Mouse (Mus musculus): Measurements from ENCODE around the gene Casp3. TPM values are rescaled to one million over a fixed set of nuclear protein-coding genes. Genes with fewer than 3 reads are reported as not detected.
"Not testable (repeated sequence)": the region's sequence is repeated elsewhere in the genome, so short reads cannot be mapped to it uniquely, and the experiment has no call there.

Casp3 gene
- total RNA-seq (2014; fragmentation: Nextera tagmentation): 31.1 and 33.6 TPM in 2 replicates
- 54.1 and 64.2 TPM in 2 replicates for total RNA-seq (2017)

- peak; percentile 78 for ATAC-seq (replicated peaks; ENCODE audit: poor library complexity, severe bottlenecking)
Measured at GRCm38 (mm10) chr8:46616879-46617689, at the start of gene Casp3, which contains the start of gene Primpol. Gene Casp3 (plus strand): TSS chr8:46617291. Gene Primpol (minus strand): TSS chr8:46617212.

GRCm38 (mm10) chr8:46567946-46568345, 49.1 kb upstream of the Casp3 start:
- no peak for ATAC-seq (replicated peaks; ENCODE audit: poor library complexity, severe bottlenecking)

- 0 out of 2 replicates have a peak, but pooled peaks have one; percentile 17 for ATAC-seq (replicated peaks; ENCODE audit: poor library complexity, severe bottlenecking)
Measured at GRCm38 (mm10) chr8:46568942-46569341, 48.1 kb upstream of the Casp3 start.

GRCm38 (mm10) chr8:46569659-46570441, 47.2 kb upstream of the Casp3 start:
- no peak for ATAC-seq (replicated peaks; ENCODE audit: poor library complexity, severe bottlenecking)

- no peak for ATAC-seq (replicated peaks; ENCODE audit: poor library complexity, severe bottlenecking)
Measured at GRCm38 (mm10) chr8:46570673-46571072, 46.4 kb upstream of the Casp3 start.

GRCm38 (mm10) chr8:46573446-46573845, 43.6 kb upstream of the Casp3 start:
- no peak for ATAC-seq (replicated peaks; ENCODE audit: poor library complexity, severe bottlenecking)

- ATAC-seq (replicated peaks; ENCODE audit: poor library complexity, severe bottlenecking): no peak
Measured at GRCm38 (mm10) chr8:46573964-46574363, 43.1 kb upstream of the Casp3 start.

- ATAC-seq (replicated peaks; ENCODE audit: poor library complexity, severe bottlenecking): no peak
Measured at GRCm38 (mm10) chr8:46578794-46579193, 38.3 kb upstream of the Casp3 start.

GRCm38 (mm10) chr8:46584328-46584727, 32.8 kb upstream of the Casp3 start:
- not testable (repeated sequence) for ATAC-seq (replicated peaks; ENCODE audit: poor library complexity, severe bottlenecking)

GRCm38 (mm10) chr8:46585576-46585975, 31.5 kb upstream of the Casp3 start:
- ATAC-seq (replicated peaks; ENCODE audit: poor library complexity, severe bottlenecking): no peak

GRCm38 (mm10) chr8:46587911-46588310, 29.2 kb upstream of the Casp3 start:
- no peak; the same call in 1 of the 2 replicates for ATAC-seq (replicated peaks; ENCODE audit: poor library complexity, severe bottlenecking)

- ATAC-seq (replicated peaks; ENCODE audit: poor library complexity, severe bottlenecking): no peak
Measured at GRCm38 (mm10) chr8:46588663-46589062, 28.4 kb upstream of the Casp3 start.

GRCm38 (mm10) chr8:46593067-46593466, 24.0 kb upstream of the Casp3 start:
- ATAC-seq (replicated peaks; ENCODE audit: poor library complexity, severe bottlenecking): no peak

GRCm38 (mm10) chr8:46593772-46594171, 23.3 kb upstream of the Casp3 start:
- peak; percentile 47 for ATAC-seq (replicated peaks; ENCODE audit: poor library complexity, severe bottlenecking)

- ATAC-seq (replicated peaks; ENCODE audit: poor library complexity, severe bottlenecking): peak; percentile 96
Measured at GRCm38 (mm10) chr8:46595593-46595992, 21.5 kb upstream of the Casp3 start.

GRCm38 (mm10) chr8:46596530-46596929, 20.6 kb upstream of the Casp3 start:
- ATAC-seq (replicated peaks; ENCODE audit: poor library complexity, severe bottlenecking): no peak

GRCm38 (mm10) chr8:46597411-46597810, 19.7 kb upstream of the Casp3 start:
- ATAC-seq (replicated peaks; ENCODE audit: poor library complexity, severe bottlenecking): no peak

GRCm38 (mm10) chr8:46598114-46598513, 19.0 kb upstream of the Casp3 start:
- ATAC-seq (replicated peaks; ENCODE audit: poor library complexity, severe bottlenecking): no peak

GRCm38 (mm10) chr8:46598753-46599152, 18.3 kb upstream of the Casp3 start:
- ATAC-seq (replicated peaks; ENCODE audit: poor library complexity, severe bottlenecking): no peak

GRCm38 (mm10) chr8:46599314-46599904, 17.7 kb upstream of the Casp3 start:
- no peak for ATAC-seq (replicated peaks; ENCODE audit: poor library complexity, severe bottlenecking)

Data from granulocyte monocyte progenitor cell, adult 5-6 weeks (primary cell).